Mouse (Mus musculus): ENCODE data around the gene Sgo1. TPM values are rescaled to one million over a fixed set of nuclear protein-coding genes. Genes with fewer than 3 reads are reported as not detected.

The Sgo1 gene
- polyA plus RNA-seq (2012; rRNA removed): 2.7 and 3.4 TPM in 2 replicates

DNA sequence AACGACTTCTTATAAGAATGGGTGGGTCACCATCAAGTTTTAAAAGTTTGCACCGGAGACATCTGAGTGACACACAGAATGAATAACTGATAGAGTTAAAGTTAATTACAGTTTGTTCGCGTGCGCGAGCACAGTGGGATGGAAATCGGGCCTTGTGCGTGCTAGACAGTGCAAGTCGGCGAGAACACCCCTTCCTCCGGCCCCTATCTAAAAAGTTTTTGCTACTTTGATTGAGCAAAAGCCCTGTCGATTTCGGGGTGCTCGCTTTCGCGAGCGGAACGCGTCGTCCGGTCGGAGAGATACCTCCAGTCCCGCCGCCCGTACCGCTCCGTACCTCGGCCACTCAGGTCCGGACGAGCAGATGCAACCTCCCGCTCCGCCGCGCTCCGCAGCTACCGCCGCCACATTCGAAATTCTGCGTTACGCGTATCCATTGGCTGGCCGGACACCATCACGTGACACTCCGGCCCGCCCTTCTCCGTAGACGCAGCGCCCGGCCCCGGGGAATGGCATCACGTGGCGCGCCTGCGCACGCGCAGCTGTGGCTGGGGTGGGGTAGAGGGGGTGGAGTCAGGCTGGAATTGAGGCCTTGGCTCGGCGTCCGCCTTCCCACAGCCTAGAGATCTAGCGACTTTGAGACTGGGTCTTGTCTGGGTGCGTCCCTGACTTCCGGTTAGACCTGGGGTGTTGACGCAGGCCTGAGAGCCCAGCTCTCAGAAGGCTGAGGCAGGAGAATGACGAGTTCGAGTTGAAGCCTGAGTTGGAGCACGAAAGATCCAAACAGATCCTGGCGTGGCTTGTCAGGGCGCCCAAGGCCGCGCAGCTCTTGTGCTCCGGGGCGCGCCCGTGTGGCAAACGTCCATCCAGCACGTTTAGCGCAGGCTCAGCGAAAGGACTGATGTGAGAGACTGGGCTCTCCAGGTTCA is at the start of gene Sgo1:
TSS of gene Sgo1 (minus strand) at position 457 of the 926 bp plus-strand sequence.

Other genes with a start within 250 kb of the Sgo1 start
- gene Efhb, start 226.0 kb downstream of the Sgo1 start, polyA plus RNA-seq (2012; rRNA removed): 1.2 and 1.5 TPM in 2 replicates
- 73.8 and 79.6 TPM in 2 replicates for gene Rab5a, start 210.1 kb downstream of the Sgo1 start, polyA plus RNA-seq (2012; rRNA removed)
- 0.04 and 0.06 TPM in 2 replicates for gene Pp2d1, start 149.9 kb downstream of the Sgo1 start, polyA plus RNA-seq (2012; rRNA removed)
- gene Kat2b, start 122.5 kb downstream of the Sgo1 start, polyA plus RNA-seq (2012; rRNA removed): 11.4 and 11.7 TPM in 2 replicates
- not detected in 2 replicates for gene Sult1c2, start 157.0 kb upstream of the Sgo1 start, polyA plus RNA-seq (2012; rRNA removed)

Data from central nervous system, embryonic 18 days (tissue).